20 mouse cellular contexts compared by ENCODE assay signal in genomic region chr1:186726117-186726516, GRCm38 (mm10). TPM values are rescaled to one million over a fixed set of nuclear protein-coding genes. Genes with fewer than 3 reads are reported as not detected.
DNase-seq lines count a peak whose midpoint lies in the region; ATAC-seq and TF ChIP-seq lines count a peak whose summit lies in the region.
"Had no signal": no experiment of that assay in that cellular context is flagged by ENCODE, and none has a peak within 500 bp of the region (broad histone marks: within the 10 kb centered on the region; RNA-seq: fewer than 3 reads in every experiment).

No protein-coding gene starts in this region.

- peak; percentile 48 for DNase-seq in kidney, adult 2 months
- DNase-seq in kidney, postnatal 25 days = peak; percentile 20 to 50
- DNase-seq in ovary, postnatal 10 days (ENCODE audit: low spot score) = no peak
- DNase-seq: adrenal gland, postnatal 25 days; cerebellum, adult 18-20 months; cerebellum, adult 9-11 months; cerebellum, postnatal 36 days; gastrocnemius, postnatal 10 days; heart, postnatal 10 days; heart, postnatal 4 days had no signal

- H3K4me1 ChIP-seq in kidney, adult 2 months (ENCODE audit: control insufficient read depth, insufficient read depth, low read length) = no peaks in the 10 kb centered on the region
- H3K4me1 ChIP-seq in kidney, embryonic 14.5 days (ENCODE audit: control insufficient read depth, insufficient read depth, low read length) = 0 out of 2 replicates have a peak, but pooled peaks cover 4% of the 10 kb centered on the region
- no peaks in the 10 kb centered on the region for H3K4me1 ChIP-seq in intestine, embryonic 15.5 days (replicated peaks)
- no peaks in the 10 kb centered on the region for H3K4me1 ChIP-seq in intestine, postnatal 0 days (replicated peaks; ENCODE audit: control insufficient read depth, insufficient read depth, low read length)
- H3K4me1 ChIP-seq: forebrain, embryonic 12.5 days; hindbrain, embryonic 12.5 days had no signal

- no peaks in the 10 kb centered on the region for H3K36me3 ChIP-seq in kidney, adult 2 months (ENCODE audit: control insufficient read depth, insufficient read depth, low read length)
- peaks cover 3% of the 10 kb centered on the region; the same call in 1 of the 2 replicates for H3K36me3 ChIP-seq in kidney, embryonic 14.5 days (ENCODE audit: control insufficient read depth, insufficient read depth, low read length)
- no peaks in the 10 kb centered on the region for H3K36me3 ChIP-seq in intestine, embryonic 15.5 days
- H3K36me3 ChIP-seq in intestine, postnatal 0 days (ENCODE audit: control insufficient read depth, insufficient read depth) = peaks cover 5% of the 10 kb centered on the region; the same call in 1 of the 2 replicates
- H3K36me3 ChIP-seq: forebrain, embryonic 12.5 days; hindbrain, embryonic 12.5 days had no signal

- H3K4me2 ChIP-seq in kidney, embryonic 14.5 days (replicated peaks; ENCODE audit: low read depth, low read length) = no peak overlapping the region
- H3K4me2 ChIP-seq in intestine, embryonic 15.5 days (replicated peaks) = no peak overlapping the region
- peak overlapping the region; percentile 21; the same call in 1 of the 2 replicates for H3K4me2 ChIP-seq in intestine, postnatal 0 days (replicated peaks; ENCODE audit: low read depth)
- H3K4me2 ChIP-seq: embryonic facial prominence, embryonic 13.5 days; forebrain, embryonic 12.5 days; hindbrain, embryonic 12.5 days had no signal

- H3K27me3 ChIP-seq in kidney, adult 2 months (replicated peaks; ENCODE audit: control insufficient read depth, insufficient read depth, low read length) = no peaks in the 10 kb centered on the region
- no peaks in the 10 kb centered on the region for H3K27me3 ChIP-seq in kidney, embryonic 14.5 days (ENCODE audit: control insufficient read depth, insufficient read depth, low read length)
- H3K27me3 ChIP-seq in intestine, embryonic 15.5 days (replicated peaks) = no peaks in the 10 kb centered on the region
- no peaks in the 10 kb centered on the region for H3K27me3 ChIP-seq in intestine, postnatal 0 days (replicated peaks; ENCODE audit: control insufficient read depth, insufficient read depth, low read length)
- H3K27me3 ChIP-seq: CH12.LX; embryonic facial prominence, embryonic 13.5 days; forebrain, embryonic 12.5 days; hindbrain, embryonic 12.5 days; Patski had no signal

- no peak overlapping the region for H3K4me3 ChIP-seq in kidney, adult 2 months (ENCODE audit: insufficient read depth, low read depth, low read length)
- no peak overlapping the region for H3K4me3 ChIP-seq in kidney, embryonic 14.5 days (ENCODE audit: low read length)
- no peak overlapping the region for H3K4me3 ChIP-seq in intestine, embryonic 15.5 days (replicated peaks)
- H3K4me3 ChIP-seq in intestine, postnatal 0 days (ENCODE audit: low read depth, low read length) = no peak overlapping the region
- H3K4me3 ChIP-seq: embryonic facial prominence, embryonic 13.5 days; forebrain, embryonic 12.5 days; hindbrain, embryonic 12.5 days had no signal

- H3K27ac ChIP-seq in kidney, adult 2 months (ENCODE audit: insufficient read depth, low read depth, low read length) = no peak overlapping the region
- no peak overlapping the region for H3K27ac ChIP-seq in kidney, embryonic 14.5 days (ENCODE audit: low read depth, low read length)
- H3K27ac ChIP-seq in intestine, embryonic 15.5 days = no peak overlapping the region
- no peak overlapping the region for H3K27ac ChIP-seq in intestine, postnatal 0 days (ENCODE audit: low read depth, low read length)
- H3K27ac ChIP-seq: embryonic facial prominence, embryonic 13.5 days; forebrain, embryonic 12.5 days; hindbrain, embryonic 12.5 days had no signal

- WGBS in kidney, adult 2 months = 45% methylated on average over 7 of the region's 7 CpGs
- WGBS in kidney, embryonic 14.5 days = 47% methylated on average over 7 of the region's 7 CpGs
- WGBS in intestine, embryonic 15.5 days = 60% methylated on average over 7 of the region's 7 CpGs
- 40% methylated on average over 7 of the region's 7 CpGs for WGBS in intestine, postnatal 0 days

- TF ChIP-seq CTCF in kidney, adult 2 months (conservative IDR thresholded peaks at IDR 0.05; ENCODE audit: insufficient read depth, insufficient read length, low read depth, low read length) = no peak
- TF ChIP-seq CTCF in intestine, postnatal 0 days (IDR thresholded peaks at IDR 0.05; ENCODE audit: low read depth) = no peak

- no peak for TF ChIP-seq POLR2A in kidney, adult 2 months (IDR thresholded peaks at IDR 0.05; ENCODE audit: low read depth, low read length)

- H3K9ac ChIP-seq in kidney, embryonic 14.5 days (ENCODE audit: low read depth, low read length) = no peak overlapping the region
- H3K9ac ChIP-seq in intestine, embryonic 15.5 days = no peak overlapping the region
- H3K9ac ChIP-seq in intestine, postnatal 0 days (ENCODE audit: low read depth, low read length) = no peak overlapping the region
- H3K9ac ChIP-seq: embryonic facial prominence, embryonic 13.5 days; forebrain, embryonic 12.5 days; hindbrain, embryonic 12.5 days had no signal

- no peaks in the 10 kb centered on the region for H3K9me3 ChIP-seq in kidney, embryonic 14.5 days (ENCODE audit: control insufficient read depth, low read length)
- H3K9me3 ChIP-seq in intestine, embryonic 15.5 days = no peaks in the 10 kb centered on the region
- H3K9me3 ChIP-seq in intestine, postnatal 0 days (ENCODE audit: control insufficient read depth) = no peaks in the 10 kb centered on the region
- H3K9me3 ChIP-seq: embryonic facial prominence, embryonic 13.5 days; forebrain, embryonic 12.5 days; hindbrain, embryonic 12.5 days had no signal

- no peak for ATAC-seq in kidney, embryonic 14.5 days (ENCODE audit: low FRiP score, low TSS enrichment)
- ATAC-seq in intestine, embryonic 15.5 days = peak; percentile 58
- ATAC-seq in intestine, postnatal 0 days = peak; percentile 17; the same call in 1 of the 2 replicates
- ATAC-seq: activated CD4-positive, CD25-positive, alpha-beta regulatory T cell, adult 4 months; forebrain, embryonic 16.5 days; Patski had no signal

RNA-seq across cellular contexts. Expression of gene Tgfb2, which starts 20.3 kb away (rescaled TPM):
- polyA plus RNA-seq in kidney, adult 2 months (2012; rRNA removed) = 1.5 TPM in 2 replicates
- 13.6 and 15.4 TPM in 2 replicates for polyA plus RNA-seq in kidney, embryonic 14.5 days (2014; fragmentation: Nextera tagmentation; extraction: Ambion mirVana)
- polyA plus RNA-seq in intestine, embryonic 15.5 days (2015; fragmentation: Nextera tagmentation; extraction: Ambion mirVana) = 16.5 and 18.5 TPM in 2 replicates
- polyA plus RNA-seq in intestine, postnatal 0 days (2015; fragmentation: Nextera tagmentation; extraction: Ambion mirVana) = 7.1 and 7.7 TPM in 2 replicates

RNA-seq across cellular contexts. Expression of gene Rrp15, which starts 23.0 kb away (rescaled TPM):
- polyA plus RNA-seq in kidney, adult 2 months (2012; rRNA removed) = 3.1 and 4.5 TPM in 2 replicates
- polyA plus RNA-seq in kidney, embryonic 14.5 days (2014; fragmentation: Nextera tagmentation; extraction: Ambion mirVana) = 86.7 and 116 TPM in 2 replicates
- polyA plus RNA-seq in intestine, embryonic 15.5 days (2015; fragmentation: Nextera tagmentation; extraction: Ambion mirVana) = 66.2 and 69.9 TPM in 2 replicates
- 21.9 and 23.0 TPM in 2 replicates for polyA plus RNA-seq in intestine, postnatal 0 days (2015; fragmentation: Nextera tagmentation; extraction: Ambion mirVana)
